Mouse (Mus musculus): ENCODE measurements around the gene Ptpn7. TPM values are rescaled to one million over a fixed set of nuclear protein-coding genes. Genes with fewer than 3 reads are reported as not detected.

Ptpn7 gene
- total and polyA plus RNA-seq, 3 experiments: 61.4 to 81.9 (median 81.9) TPM

DNA sequence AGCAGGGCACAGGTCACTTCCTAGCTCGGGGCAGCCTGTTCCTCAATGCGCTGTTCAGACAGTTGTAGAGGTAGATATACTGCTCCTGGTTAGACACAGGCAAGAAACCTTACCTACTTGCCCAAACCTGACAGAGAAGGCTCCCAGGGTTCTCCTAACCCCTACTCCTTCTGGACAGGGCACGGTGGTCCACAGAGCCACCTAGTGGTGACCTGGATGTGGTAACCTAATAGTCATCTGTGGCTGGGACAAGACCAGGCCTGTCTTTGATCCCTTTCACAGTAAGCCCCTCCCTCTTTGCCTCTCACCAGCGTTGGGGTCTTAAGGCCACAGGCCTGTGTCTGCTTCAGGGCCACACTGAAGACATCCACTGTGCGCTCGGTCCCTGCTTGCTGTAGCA is 23.9 kb upstream of the Ptpn7 start:
- Histone ChIP-seq H3K9me3 (replicated peaks; ENCODE audit: low read length) (no peaks in the 10 kb centered on the region), H3K4me2 (ENCODE audit: insufficient read depth, low read depth, poor library complexity, severe bottlenecking) (no peak overlapping the region), H3K9ac (ENCODE audit: insufficient read depth, low read depth) (no peak overlapping the region), H3K79me2 (replicated peaks; ENCODE audit: control insufficient read depth, extremely low read depth, insufficient read depth, poor library complexity, severe bottlenecking) (no peaks in the 10 kb centered on the region), H3K27me3 (replicated peaks) (peaks cover 13% of the 10 kb centered on the region), H3K36me3 (replicated peaks in 1 of 2; ENCODE audit: control insufficient read depth in 1 of 2, insufficient read depth in 1 of 2, low read length in 1 of 2) (peaks cover 0 to 27% of the 10 kb centered on the region in 2 experiments), H3K27ac (ENCODE audit: insufficient read depth, low read depth) (no peak overlapping the region), H3K4me3 (replicated peaks in 1 of 3; ENCODE audit: low read depth in 2 of 3, low read length in 2 of 3, poor library complexity in 1 of 3) (no peak overlapping the region), H3K4me1 (ENCODE audit: control insufficient read depth in 1 of 2, insufficient read depth in 2 of 2) (peaks cover 9 to 38% of the 10 kb centered on the region in 2 experiments; a peak in 3 of 4 replicates)
- in situ Hi-C loops (cut with MboI; ENCODE audit: low pct_ligation_motif_present, low pct_unique_long_range_greater_than_20kb, low sequenced_read_pairs): loop anchor here (5.0 kb wide), 1 partner anchor 116 kb away; no protein-coding TSS in a partner anchor
- peak; percentile 65 for DNase-seq (ENCODE audit: extremely low read depth)
- dilution Hi-C loops (cut with MboI; ENCODE audit: extremely low pct_ligation_motif_present, extremely low pct_unique_long_range_greater_than_20kb, low sequenced_read_pairs): no loop called here
- TF ChIP-seq JUND (conservative IDR thresholded peaks at IDR 0.05; ENCODE audit: low read depth, low read length): no peak
- TF ChIP-seq RCOR1 (conservative IDR thresholded peaks at IDR 0.05; ENCODE audit: low read depth, low read length): no peak
- TF ChIP-seq USF1 (IDR thresholded peaks at IDR 0.05; ENCODE audit: low read depth, low read length): no peak
- peak; percentile 29; the same call in 1 of the 2 replicates for TF ChIP-seq IRF4 (IDR thresholded peaks at IDR 0.05; ENCODE audit: low read depth, low read length)
- no peak for TF ChIP-seq ZKSCAN1 (IDR thresholded peaks at IDR 0.05; ENCODE audit: borderline replicate concordance, low read depth, low read length)
- TF ChIP-seq MEF2A (IDR thresholded peaks at IDR 0.05; ENCODE audit: borderline replicate concordance, low read depth, low read length): no peak
- no peak for TF ChIP-seq KAT2A (IDR thresholded peaks at IDR 0.05; ENCODE audit: insufficient replicate concordance, low read length)
- TF ChIP-seq SMC3 (IDR thresholded peaks at IDR 0.05; ENCODE audit: low read depth, low read length): peak; percentile 72
- TF ChIP-seq EP300 (IDR thresholded peaks at IDR 0.05; ENCODE audit: low read length): no peak
- TF ChIP-seq NRF1 (IDR thresholded peaks at IDR 0.05; ENCODE audit: low read depth, low read length): no peak
- TF ChIP-seq MAFK (IDR thresholded peaks at IDR 0.05; ENCODE audit: insufficient replicate concordance, low read length): no peak
- TF ChIP-seq RAD21 (IDR thresholded peaks at IDR 0.05; ENCODE audit: low read depth, low read length): peak; percentile 68
- peak; percentile 70 to 82 for TF ChIP-seq CTCF (conservative IDR thresholded peaks at IDR 0.05 in 1 of 2, IDR thresholded peaks at IDR 0.05 in 1 of 2; ENCODE audit: low read depth in 2 of 2, low read length in 2 of 2)
- peak; percentile 91; the same call in 1 of the 2 replicates for TF ChIP-seq CHD1 (IDR thresholded peaks at IDR 0.05; ENCODE audit: low read depth, low read length)
- no peak for TF ChIP-seq BHLHE40 (IDR thresholded peaks at IDR 0.05; ENCODE audit: low read depth, low read length)
- TF ChIP-seq UBTF (IDR thresholded peaks at IDR 0.05; ENCODE audit: low read depth, low read length): no peak
- no peak for TF ChIP-seq E2F4 (IDR thresholded peaks at IDR 0.05; ENCODE audit: insufficient replicate concordance, low read depth, low read length)
- no peak for TF ChIP-seq CHD2 (IDR thresholded peaks at IDR 0.05; ENCODE audit: low read length)
- TF ChIP-seq POLR2AphosphoS2 (IDR thresholded peaks at IDR 0.05; ENCODE audit: low read depth, low read length): no peak
- TF ChIP-seq MAZ (IDR thresholded peaks at IDR 0.05; ENCODE audit: low read depth, low read length): no peak
- no peak for TF ChIP-seq MAX (IDR thresholded peaks at IDR 0.05; ENCODE audit: low read length)

GRCm38 (mm10) chr1:135110075-135110474 is 22.4 kb upstream of the Ptpn7 start:
- dilution Hi-C loops (cut with MboI; ENCODE audit: extremely low pct_ligation_motif_present, extremely low pct_unique_long_range_greater_than_20kb, low sequenced_read_pairs): no loop called here
- no peak overlapping the region for H3K9ac ChIP-seq (ENCODE audit: insufficient read depth, low read depth)
- TF ChIP-seq TCF12 (IDR thresholded peaks at IDR 0.05; ENCODE audit: low read depth, low read length) (no peak), MAZ (IDR thresholded peaks at IDR 0.05; ENCODE audit: low read depth, low read length) (no peak), KAT2A (IDR thresholded peaks at IDR 0.05; ENCODE audit: insufficient replicate concordance, low read length) (no peak), RAD21 (IDR thresholded peaks at IDR 0.05; ENCODE audit: low read depth, low read length) (peak; percentile 65), ELF1 (IDR thresholded peaks at IDR 0.05; ENCODE audit: low read depth, low read length) (no peak), ZMIZ1 (IDR thresholded peaks at IDR 0.05; ENCODE audit: low read depth, low read length) (no peak), CHD1 (IDR thresholded peaks at IDR 0.05; ENCODE audit: low read depth, low read length) (no peak), ZNF384 (IDR thresholded peaks at IDR 0.05; ENCODE audit: low read depth, low read length) (no peak), PAX5 (IDR thresholded peaks at IDR 0.05; ENCODE audit: low read length) (no peak), ZC3H11A (IDR thresholded peaks at IDR 0.05; ENCODE audit: low read depth, low read length) (no peak), POLR2AphosphoS2 (IDR thresholded peaks at IDR 0.05; ENCODE audit: low read depth, low read length) (no peak), MEF2A (IDR thresholded peaks at IDR 0.05; ENCODE audit: borderline replicate concordance, low read depth, low read length) (no peak), SIN3A (IDR thresholded peaks at IDR 0.05; ENCODE audit: low read length) (no peak), CTCF (conservative IDR thresholded peaks at IDR 0.05 in 1 of 2, IDR thresholded peaks at IDR 0.05 in 1 of 2; ENCODE audit: low read depth in 2 of 2, low read length in 2 of 2) (peak; percentile 82 to 96), MXI1 (IDR thresholded peaks at IDR 0.05; ENCODE audit: low read depth, low read length) (no peak), TBP (conservative IDR thresholded peaks at IDR 0.05; ENCODE audit: low read depth, low read length) (no peak), JUN (IDR thresholded peaks at IDR 0.05; ENCODE audit: insufficient read depth, low read depth, low read length) (no peak), ZKSCAN1 (IDR thresholded peaks at IDR 0.05; ENCODE audit: borderline replicate concordance, low read depth, low read length) (no peak), SMC3 (IDR thresholded peaks at IDR 0.05; ENCODE audit: low read depth, low read length) (peak; percentile 71), NRF1 (IDR thresholded peaks at IDR 0.05; ENCODE audit: low read depth, low read length) (no peak), MAFK (IDR thresholded peaks at IDR 0.05; ENCODE audit: insufficient replicate concordance, low read length) (no peak)

More at GRCm38 (mm10) chr1:135110075-135110474, 22.4 kb upstream of the Ptpn7 start:
- H3K9me3 ChIP-seq (replicated peaks; ENCODE audit: low read length): no peaks in the 10 kb centered on the region
- peaks cover 5 to 38% of the 10 kb centered on the region in 2 experiments; a peak in 3 of 4 replicates for H3K4me1 ChIP-seq (ENCODE audit: control insufficient read depth in 1 of 2, insufficient read depth in 2 of 2)
- in situ Hi-C loops (cut with MboI; ENCODE audit: low pct_ligation_motif_present, low pct_unique_long_range_greater_than_20kb, low sequenced_read_pairs): no loop called here
- no peak overlapping the region for H3K27ac ChIP-seq (ENCODE audit: insufficient read depth, low read depth)
- no peak overlapping the region for H3K4me3 ChIP-seq (replicated peaks in 1 of 3; ENCODE audit: low read depth in 2 of 3, low read length in 2 of 3, poor library complexity in 1 of 3)
- no peaks in the 10 kb centered on the region for H3K79me2 ChIP-seq (replicated peaks; ENCODE audit: control insufficient read depth, extremely low read depth, insufficient read depth, poor library complexity, severe bottlenecking)
- H3K27me3 ChIP-seq (replicated peaks): no peaks in the 10 kb centered on the region
- H3K36me3 ChIP-seq (replicated peaks in 1 of 2; ENCODE audit: control insufficient read depth in 1 of 2, insufficient read depth in 1 of 2, low read length in 1 of 2): peaks cover 5 to 38% of the 10 kb centered on the region in 2 experiments
- DNase-seq (ENCODE audit: extremely low read depth): no peak
- H3K4me2 ChIP-seq (ENCODE audit: insufficient read depth, low read depth, poor library complexity, severe bottlenecking): no peak overlapping the region

All from CH12.LX (cell line).